Mouse (Mus musculus) limb, embryonic 14.5 days (tissue): ENCODE measurements at regions not wholly inside any gene's neighbourhood (a gene's known extent, or its start where the extent isn't known, plus 50 kb on each side); places are given as distances from the start of the nearest gene placed in this dataset.

Experiments
- ATAC-seq: fragments of 200-750 bp; cut with Nextera tagmentation; 2 replicates; pipeline ENCODE4 v1.8.0; 2017; ENCODE audit warnings: low read depth, moderate number of reproducible peaks, moderate TSS enrichment; ENCODE audit not compliant: low FRiP score
- DNase-seq: peaks from one replicate; pipeline ENCODE4 v3.0.0-alpha.2; 2015; ENCODE audit warnings: low spot score
- H3K27ac ChIP-seq: fragments of 300-500 bp; sonication (generic); replicated peaks from 2 replicates; pipeline ENCODE4 v1.5.1; 2014; ENCODE audit warnings: low read depth, mild to moderate bottlenecking, low read length, moderate library complexity, mixed read lengths
- H3K27me3 ChIP-seq: fragments of 300-500 bp; sonication (generic); 2 replicates; pipeline ENCODE4 v1.6.1; 2014; ENCODE audit warnings: low read length, mixed read lengths; ENCODE audit not compliant: control insufficient read depth, insufficient read depth
- H3K36me3 ChIP-seq: fragments of 300-500 bp; sonication (generic); 2 replicates; pipeline ENCODE4 v1.6.1; 2014; ENCODE audit warnings: mild to moderate bottlenecking, low read length, moderate library complexity, mixed read lengths; ENCODE audit not compliant: control insufficient read depth, insufficient read depth
- H3K4me1 ChIP-seq: fragments of 300-500 bp; sonication (generic); 2 replicates; pipeline ENCODE4 v1.6.1; 2014; ENCODE audit warnings: antibody characterized with exemption, low read length, mixed read lengths; ENCODE audit not compliant: control insufficient read depth, insufficient read depth
- H3K4me2 ChIP-seq: fragments of 300-500 bp; sonication (generic); replicated peaks from 2 replicates; pipeline ENCODE4 v1.6.1; 2014; ENCODE audit warnings: low read depth, mild to moderate bottlenecking, low read length, moderate library complexity; ENCODE audit not compliant: severe bottlenecking
- H3K4me3 ChIP-seq: fragments of 300-500 bp; sonication (generic); replicated peaks from 2 replicates; pipeline ENCODE4 v1.5.1; 2014; ENCODE audit warnings: low read length
- H3K9ac ChIP-seq: fragments of 300-500 bp; sonication (generic); 2 replicates; pipeline ENCODE4 v1.6.1; 2014; ENCODE audit warnings: mild to moderate bottlenecking, low read depth, low read length, moderate library complexity; ENCODE audit not compliant: severe bottlenecking
- H3K9me3 ChIP-seq: fragments of 300-500 bp; sonication (generic); 2 replicates; pipeline ENCODE4 v1.6.1; 2016; ENCODE audit warnings: low read length; ENCODE audit not compliant: control insufficient read depth
- POLR2A ChIP-seq: fragments of 200-500 bp; IDR thresholded peaks from 2 replicates; pipeline ENCODE4 v1.8.0; 2012; ENCODE audit warnings: inconsistent platforms, mild to moderate bottlenecking, moderate library complexity, borderline replicate concordance; ENCODE audit not compliant: insufficient read depth, insufficient read length; ENCODE audit errors: extremely low read depth
- WGBS: fragments of 180-500 bp; shearing (Covaris S2); extraction: QIAGEN DNeasy Blood & Tissue Kit; methylation state at CpG from one replicate; pipeline ENCODE4 v1.1.7; 2014; 5-methylcytosine and 5-hydroxymethylcytosine counted together

DNA sequence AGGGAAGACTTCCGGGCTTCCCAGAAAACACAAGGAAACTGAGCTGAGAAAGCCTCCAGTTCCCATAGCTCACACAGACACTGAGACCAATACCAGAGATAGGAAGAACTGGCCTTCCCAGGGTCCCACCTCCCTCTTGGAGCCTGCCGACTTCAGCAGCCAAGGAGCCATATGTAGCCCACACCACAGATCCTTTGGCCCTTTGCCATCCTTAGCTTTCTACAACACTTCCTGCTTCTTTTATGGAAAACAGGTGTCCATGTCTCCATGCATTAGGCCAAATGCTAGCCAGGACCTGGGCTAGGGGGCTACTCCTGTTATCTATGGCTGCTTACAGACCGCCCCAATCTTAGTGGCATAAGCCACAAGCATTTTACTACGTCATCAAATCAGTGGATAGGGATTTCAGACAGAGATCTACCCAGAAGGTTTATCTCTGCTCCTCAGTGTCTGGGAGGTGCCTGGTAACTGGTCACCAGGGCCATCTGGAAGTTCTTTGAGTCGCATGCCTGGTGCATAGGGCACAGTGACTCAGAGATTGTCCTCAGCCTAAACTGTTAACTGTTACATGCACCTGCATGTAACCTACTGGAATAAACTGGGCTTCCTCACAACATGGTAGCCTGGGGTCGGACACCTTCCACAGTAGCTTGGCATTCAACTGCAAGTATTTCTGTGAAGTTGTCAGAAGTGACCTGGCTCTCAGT lies 378.4 kb downstream of the H2al1j start:
- no peak overlapping the region for H3K4me3 ChIP-seq
- H3K9me3 ChIP-seq: no peaks in the 10 kb centered on the region
- no peaks in the 10 kb centered on the region for H3K36me3 ChIP-seq
- 57% methylated on average over 6 of the region's 6 CpGs for WGBS
- TF ChIP-seq POLR2A: no peak
- no peak overlapping the region for H3K27ac ChIP-seq
- peak; percentile 61 for DNase-seq
- H3K4me2 ChIP-seq: no peak overlapping the region
- peaks cover 4% of the 10 kb centered on the region for H3K4me1 ChIP-seq
- ATAC-seq: no peak
- no peaks in the 10 kb centered on the region; the same call in 1 of the 2 replicates for H3K27me3 ChIP-seq
- no peak overlapping the region for H3K9ac ChIP-seq

DNA sequence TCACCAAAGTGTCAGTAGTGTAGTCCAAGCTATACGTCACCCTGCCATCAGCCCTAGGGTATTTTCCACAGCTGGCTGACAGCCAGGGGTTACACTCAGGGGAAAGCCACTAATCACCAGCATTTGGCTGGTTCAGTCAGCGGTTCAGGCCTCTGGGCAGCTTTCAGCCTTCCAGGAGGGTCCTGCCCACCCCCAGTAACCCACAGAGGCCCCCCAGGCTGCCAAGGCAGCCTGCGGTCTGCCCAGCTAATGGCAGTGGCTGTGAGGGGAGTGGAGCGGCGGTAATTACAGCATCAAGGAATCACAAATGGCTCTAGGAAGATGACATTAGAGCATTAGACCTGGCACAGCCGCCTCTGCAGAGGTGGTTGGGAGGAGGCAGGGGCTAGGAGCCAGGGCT lies 379.7 kb downstream of the H2al1j start:
- ATAC-seq (no peak), DNase-seq (no peak)
- 36% methylated on average over 6 of the region's 6 CpGs for WGBS
- Histone ChIP-seq H3K9ac (no peak overlapping the region), H3K27me3 (no peaks in the 10 kb centered on the region; the same call in 1 of the 2 replicates), H3K36me3 (no peaks in the 10 kb centered on the region), H3K27ac (no peak overlapping the region), H3K9me3 (no peaks in the 10 kb centered on the region), H3K4me2 (no peak overlapping the region), H3K4me1 (peaks cover 4% of the 10 kb centered on the region), H3K4me3 (no peak overlapping the region)
- TF ChIP-seq POLR2A: no peak

DNA sequence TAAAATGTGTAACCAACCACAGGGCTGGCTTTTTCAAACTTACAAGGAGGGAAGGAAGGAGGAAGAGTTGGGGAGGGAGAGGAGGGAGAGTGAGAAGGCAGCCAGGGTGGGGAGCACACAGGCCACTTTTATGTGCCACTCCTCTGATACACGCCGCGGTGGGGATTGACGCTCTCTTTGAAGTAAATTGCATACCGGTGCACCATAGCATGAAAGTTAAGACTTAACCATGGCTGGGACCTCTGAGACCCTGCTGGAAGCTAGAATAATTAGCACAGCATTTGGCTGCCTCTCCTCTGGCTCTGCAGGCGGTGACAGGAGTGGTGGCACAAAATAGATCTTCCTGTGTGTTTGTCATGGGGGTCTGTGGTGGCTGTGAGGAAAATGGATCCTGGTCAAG lies 380.7 kb downstream of the H2al1j start:
- Histone ChIP-seq H3K36me3 (no peaks in the 10 kb centered on the region), H3K27ac (no peak overlapping the region), H3K9ac (no peak overlapping the region), H3K4me2 (no peak overlapping the region), H3K4me3 (no peak overlapping the region), H3K27me3 (no peaks in the 10 kb centered on the region; the same call in 1 of the 2 replicates), H3K4me1 (peaks cover 4% of the 10 kb centered on the region), H3K9me3 (no peaks in the 10 kb centered on the region)
- WGBS: 29% methylated on average over 6 of the region's 6 CpGs
- no peak for TF ChIP-seq POLR2A
- ATAC-seq: no peak
- DNase-seq: no peak

DNA sequence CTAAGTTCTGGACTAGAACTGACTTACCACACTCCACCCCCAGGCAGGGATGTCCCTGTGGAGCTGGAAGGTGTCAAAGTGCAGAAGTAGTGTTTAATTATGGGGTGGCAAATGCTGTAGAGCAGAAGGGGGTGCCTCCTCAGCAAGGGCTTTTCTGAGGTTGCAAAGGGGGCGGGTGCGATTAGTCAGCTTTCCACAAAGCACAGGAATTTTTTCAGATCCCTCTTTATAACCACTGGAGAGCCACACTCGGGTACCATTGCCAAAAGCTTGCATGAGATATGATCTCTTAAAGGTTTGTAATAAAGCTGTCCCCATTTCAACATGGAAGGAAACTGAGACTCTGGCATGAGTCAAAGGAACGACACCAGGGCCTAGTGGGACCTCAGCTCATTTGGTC lies 381.7 kb downstream of the H2al1j start:
- Histone ChIP-seq H3K4me1 (peaks cover 4% of the 10 kb centered on the region), H3K9ac (no peak overlapping the region), H3K27me3 (no peaks in the 10 kb centered on the region; the same call in 1 of the 2 replicates), H3K36me3 (no peaks in the 10 kb centered on the region), H3K4me3 (no peak overlapping the region), H3K9me3 (no peaks in the 10 kb centered on the region), H3K4me2 (no peak overlapping the region), H3K27ac (no peak overlapping the region)
- TF ChIP-seq POLR2A: no peak
- WGBS: 50% methylated on average over 4 of the region's 4 CpGs
- DNase-seq: no peak
- ATAC-seq: no peak

DNA sequence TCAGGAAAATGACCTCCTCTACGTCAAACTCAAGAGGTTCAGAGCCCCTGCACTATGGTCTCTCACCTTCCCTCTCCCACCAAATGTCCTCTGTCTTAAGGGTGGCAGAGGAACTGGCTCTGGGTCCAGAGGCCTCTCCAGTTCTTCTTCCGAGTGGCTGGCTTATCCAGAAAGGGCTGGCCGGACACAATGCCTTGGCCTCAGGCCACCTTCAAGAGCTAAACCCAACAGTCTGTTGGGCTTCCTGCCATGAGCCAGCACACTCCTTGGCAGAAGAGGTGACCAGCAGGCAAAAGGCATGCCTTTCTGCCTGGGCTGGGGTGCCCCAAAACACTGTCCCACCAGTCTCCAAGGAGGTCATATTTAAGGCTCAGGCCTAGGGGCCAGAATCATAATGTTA lies 385.8 kb downstream of the H2al1j start:
- ATAC-seq: no peak
- Histone ChIP-seq H3K9ac (no peak overlapping the region), H3K27ac (no peak overlapping the region), H3K4me1 (no peaks in the 10 kb centered on the region), H3K9me3 (no peaks in the 10 kb centered on the region), H3K4me2 (no peak overlapping the region), H3K4me3 (no peak overlapping the region), H3K36me3 (no peaks in the 10 kb centered on the region), H3K27me3 (no peaks in the 10 kb centered on the region)
- DNase-seq: no peak
- WGBS: 91% methylated on average over 3 of the region's 3 CpGs
- TF ChIP-seq POLR2A: no peak

DNA sequence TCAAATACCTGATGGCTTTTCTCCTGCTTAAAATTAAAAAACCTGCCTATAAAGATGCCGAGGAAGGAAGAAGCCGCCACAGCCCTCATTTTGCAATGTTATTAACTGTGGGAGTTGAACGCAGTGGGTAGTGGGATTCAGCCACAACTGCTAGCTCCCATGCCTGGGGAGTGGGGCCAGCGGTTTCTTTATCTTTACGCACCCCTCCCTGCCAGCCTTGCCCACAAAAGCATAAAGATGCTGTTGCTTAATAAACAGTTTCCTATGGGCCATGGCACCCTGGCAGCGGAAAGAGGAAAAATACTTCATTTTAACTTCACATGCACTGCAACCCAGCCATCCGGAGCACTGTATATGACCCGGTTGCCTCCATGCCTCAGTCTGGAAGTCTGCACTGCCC lies 389.2 kb downstream of the H2al1j start:
- no peak overlapping the region for H3K4me3 ChIP-seq
- no peak overlapping the region for H3K27ac ChIP-seq
- WGBS: 65% methylated on average over 8 of the region's 8 CpGs
- H3K4me2 ChIP-seq: no peak overlapping the region
- H3K9me3 ChIP-seq: no peaks in the 10 kb centered on the region
- no peaks in the 10 kb centered on the region for H3K27me3 ChIP-seq
- DNase-seq (no peak), ATAC-seq (no peak)
- no peak for TF ChIP-seq POLR2A
- H3K4me1 ChIP-seq: no peaks in the 10 kb centered on the region
- no peaks in the 10 kb centered on the region for H3K36me3 ChIP-seq
- no peak overlapping the region for H3K9ac ChIP-seq
